Mouse (Mus musculus) lung, adult 18-20 months (tissue): ENCODE measurements around the gene Kmt5c.

Experiments used
- DNase-seq, 2 experiments: peaks; one replicate each; pipeline ENCODE4 v3.0.0; 2022; ENCODE audit warnings: mixed read lengths in 2 of 2

Kmt5c gene

DNA sequence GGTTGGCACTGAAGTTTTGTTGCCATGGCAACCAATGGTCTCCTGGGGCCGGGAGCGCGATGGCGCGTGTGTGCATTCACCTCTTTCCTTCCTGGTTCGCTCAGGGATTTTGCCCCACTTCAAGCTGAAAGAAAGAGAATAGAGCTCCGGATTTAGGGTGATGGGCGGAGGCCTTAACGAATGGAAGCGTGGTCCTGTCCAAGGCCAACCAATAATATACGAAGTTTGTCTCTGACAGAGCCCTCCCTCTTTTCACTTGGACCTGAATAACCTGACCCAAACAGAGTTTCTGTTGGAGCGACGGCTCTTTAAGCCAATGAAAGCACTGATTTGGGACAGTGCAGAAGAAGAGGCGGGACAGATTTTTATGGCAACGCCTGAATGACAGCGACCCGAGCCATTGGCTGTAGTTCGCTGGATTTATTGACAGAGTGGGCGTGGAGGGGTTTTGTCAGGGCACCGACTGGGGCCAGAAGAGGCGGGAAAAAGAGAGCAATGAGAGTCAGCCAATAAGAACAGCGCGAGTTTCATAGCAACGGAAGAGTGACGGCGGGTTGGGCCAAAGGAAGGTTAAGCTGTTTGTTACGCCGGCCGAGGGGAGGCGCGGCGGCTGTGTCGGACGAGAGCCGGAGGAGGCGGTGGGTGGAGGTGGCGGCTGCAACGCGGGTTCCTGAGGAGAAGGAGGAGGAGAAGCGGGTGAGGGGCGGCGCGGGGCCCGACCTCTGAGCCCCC, at the start of gene Kmt5c:
Gene Kmt5c, plus strand, starts transcription at position 572 of the 732 bp plus-strand sequence.
- peak; percentile 100 for DNase-seq

DNA sequence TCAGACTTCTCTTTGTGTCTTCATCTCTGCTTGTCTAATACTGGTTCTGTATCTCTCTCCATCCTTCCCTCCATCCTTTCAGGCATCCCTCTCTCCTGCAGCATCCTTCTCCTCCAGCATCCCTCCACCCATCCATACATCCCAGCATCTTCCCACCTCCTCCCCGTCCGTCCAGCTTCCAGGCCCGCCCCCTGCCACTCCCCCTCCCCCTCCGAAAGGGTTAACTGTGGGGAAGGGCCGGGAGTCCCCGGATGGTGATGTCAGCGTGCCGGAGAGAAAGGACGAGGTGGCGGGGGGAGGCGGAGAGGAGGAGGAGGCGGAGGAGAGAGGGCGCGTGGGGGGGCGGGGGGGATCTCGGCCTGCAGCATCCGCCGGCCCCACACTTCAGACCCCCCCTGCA, 49.5 kb upstream of the Kmt5c start, which contains the start of gene Brsk1:
Gene Brsk1, plus strand, starts transcription at position 218 of the 400 bp plus-strand sequence.
- DNase-seq = peak; percentile 17 to 37

DNA sequence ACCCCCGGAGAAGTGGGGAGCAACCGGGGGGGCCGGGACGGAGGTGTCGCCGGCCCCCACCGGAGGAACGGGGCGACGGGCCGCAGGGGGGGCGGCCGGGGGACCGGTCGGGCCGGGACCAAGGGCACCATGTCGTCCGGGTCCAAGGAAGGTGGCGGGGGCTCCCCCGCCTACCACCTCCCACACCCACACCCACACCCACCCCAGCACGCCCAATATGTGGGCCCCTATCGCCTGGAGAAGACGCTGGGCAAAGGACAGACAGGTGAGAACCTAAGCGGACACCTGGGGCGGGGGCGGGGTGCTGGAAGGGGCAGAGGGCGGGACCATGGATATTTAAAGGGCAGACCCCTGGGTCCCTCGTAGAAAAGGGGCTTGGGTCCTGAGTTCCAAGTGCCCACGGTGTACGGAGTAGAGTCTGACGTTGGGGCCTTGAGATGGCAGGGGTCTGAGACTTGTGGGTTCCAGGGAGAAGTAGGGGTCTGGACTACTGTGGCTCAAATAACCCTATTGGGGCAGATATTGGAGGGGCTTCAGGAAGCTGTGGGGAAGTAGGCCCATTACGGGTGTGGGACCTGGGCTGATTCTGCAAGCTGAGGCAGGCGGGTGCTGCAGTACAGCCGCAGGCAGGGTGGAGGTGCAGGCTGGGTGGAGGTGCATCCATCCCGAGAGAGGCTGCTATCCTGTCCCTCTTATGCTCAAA, 48.8 kb upstream of the Kmt5c start:
- no peak for DNase-seq

DNA sequence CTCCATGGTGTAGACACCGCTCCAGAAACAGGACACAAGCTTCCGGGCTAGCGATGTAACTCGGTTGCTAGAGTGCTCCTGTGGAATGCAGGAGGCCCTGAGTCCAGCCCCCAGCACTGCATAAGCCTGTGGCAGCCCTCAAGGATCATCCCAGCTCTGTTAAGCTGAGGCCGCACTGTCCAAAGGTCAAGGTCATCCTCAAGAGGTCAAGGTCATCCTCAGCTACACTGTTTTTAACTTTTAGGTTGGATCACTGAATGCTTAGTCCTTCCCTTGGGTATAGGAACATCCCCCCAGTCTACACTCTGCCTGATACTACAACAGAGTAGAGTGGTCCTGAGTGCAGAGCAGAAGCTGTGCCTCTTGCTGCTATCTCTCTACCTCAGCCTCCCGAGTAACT, 46.9 kb upstream of the Kmt5c start:
- DNase-seq = no peak

DNA sequence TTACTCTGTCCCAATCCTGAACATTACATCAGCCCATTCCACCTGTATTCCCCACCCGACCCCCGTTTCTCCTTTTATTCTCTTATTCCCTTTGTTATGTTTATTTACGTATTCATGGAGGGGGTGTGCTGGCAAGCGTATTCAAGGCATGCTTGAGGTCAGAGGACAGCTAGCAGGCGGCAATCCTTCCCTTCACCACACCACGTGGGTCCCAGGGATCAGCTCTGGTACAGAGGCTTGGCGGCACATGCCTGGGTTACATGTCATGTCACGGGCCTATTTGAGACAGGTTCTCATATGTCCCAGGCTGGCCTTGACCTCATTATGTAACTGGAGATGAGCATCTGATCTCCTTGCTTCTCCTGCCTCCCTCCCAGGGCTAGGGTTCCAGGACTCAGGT, 37.6 kb upstream of the Kmt5c start:
- DNase-seq = no peak

DNA sequence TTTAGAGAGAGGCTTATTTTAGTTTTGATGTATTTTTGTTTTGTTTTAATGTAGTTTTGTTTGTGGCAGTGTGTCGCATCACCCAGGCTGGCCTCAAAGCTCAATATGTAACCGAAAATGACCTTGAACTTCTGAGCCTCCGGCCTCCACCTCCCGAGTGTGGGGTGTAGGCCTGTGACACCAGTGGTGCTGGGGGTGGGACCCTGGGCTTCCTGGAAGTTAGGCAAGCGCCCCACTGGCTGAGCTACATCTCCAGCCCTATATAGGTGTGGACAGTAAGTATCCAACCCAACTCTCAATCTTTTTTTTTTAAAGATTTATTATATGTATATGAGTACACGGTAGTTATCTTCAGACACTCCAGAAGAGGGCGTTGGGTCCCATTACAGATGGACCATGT, 36.7 kb upstream of the Kmt5c start:
- no peak for DNase-seq

DNA sequence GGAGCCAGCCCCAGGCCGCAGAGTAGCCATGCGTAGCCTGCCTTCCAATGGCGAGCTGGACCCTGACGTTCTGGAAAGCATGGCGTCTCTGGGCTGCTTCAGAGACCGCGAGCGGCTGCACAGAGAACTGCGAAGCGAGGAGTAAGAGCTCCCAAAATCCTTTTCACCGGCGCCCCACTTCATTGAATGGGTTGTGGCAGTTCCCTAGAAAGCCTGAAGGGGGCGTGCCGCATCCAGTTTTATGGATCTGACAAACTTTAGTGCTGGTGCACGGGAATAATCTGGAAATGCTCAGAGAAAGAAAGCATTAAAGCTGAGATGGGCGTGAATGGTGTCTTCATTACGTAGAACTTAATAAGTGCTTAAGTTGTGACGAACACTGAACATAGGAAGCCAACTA, 34.8 kb upstream of the Kmt5c start:
- DNase-seq = peak; percentile 27 to 50

DNA sequence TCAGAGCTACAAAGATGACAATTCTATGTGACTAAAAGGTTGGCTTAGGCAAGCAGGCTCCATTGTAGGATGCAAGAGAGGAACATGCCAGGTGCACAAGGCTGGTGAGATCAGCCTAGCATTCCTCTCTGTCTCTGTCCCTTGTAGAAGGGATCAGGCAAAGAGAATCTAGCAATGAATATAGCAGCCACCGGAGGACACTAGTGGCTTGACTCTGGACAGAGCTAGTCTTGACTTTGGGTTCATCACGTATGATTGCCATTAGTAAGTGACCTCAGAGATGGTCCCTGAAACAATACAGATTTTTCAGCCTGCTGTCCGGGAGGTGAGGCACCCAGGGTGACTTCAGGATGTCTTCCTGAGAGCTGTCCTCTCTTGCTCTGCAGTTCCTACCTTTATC, 27.3 kb upstream of the Kmt5c start:
- no peak for DNase-seq

DNA sequence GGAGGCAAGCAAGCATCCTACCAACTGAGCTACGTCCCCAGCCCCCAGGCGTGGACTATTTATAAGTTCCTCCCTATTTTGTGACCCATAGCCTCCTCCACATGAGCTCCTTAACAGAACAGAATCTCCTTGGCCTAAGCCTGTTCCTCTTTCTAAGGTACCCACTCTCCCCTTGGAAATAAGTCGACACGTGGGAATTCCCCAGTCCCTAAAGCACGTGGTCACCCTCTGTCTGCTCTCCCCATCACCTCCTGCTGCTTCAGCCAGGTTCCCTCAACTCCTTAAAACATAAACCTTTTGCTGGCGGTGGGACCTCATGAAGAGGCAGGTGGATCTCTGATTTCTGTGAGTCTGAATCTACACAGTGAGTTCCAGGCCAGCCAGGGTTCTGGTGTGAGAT, 23.0 kb upstream of the Kmt5c start:
- DNase-seq = no peak

DNA sequence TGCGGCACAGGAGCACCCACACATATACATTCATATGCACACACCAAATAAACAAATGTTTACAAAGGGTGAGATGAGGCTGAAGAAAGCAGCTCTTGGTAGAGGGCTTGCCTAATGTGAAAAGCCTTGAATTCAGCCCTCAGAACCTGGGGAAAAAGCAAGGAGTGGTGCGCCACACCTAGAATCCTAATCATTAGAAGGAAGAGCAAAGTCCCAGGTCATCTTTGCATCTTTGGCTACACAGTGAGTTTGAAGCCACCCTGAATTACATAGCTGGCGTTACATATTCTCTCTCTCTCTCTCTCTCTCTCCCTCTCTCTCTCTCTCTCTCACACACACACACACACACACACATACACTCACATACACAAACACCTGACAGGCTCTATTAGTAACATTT, 20.6 kb upstream of the Kmt5c start:
- no peak for DNase-seq

DNA sequence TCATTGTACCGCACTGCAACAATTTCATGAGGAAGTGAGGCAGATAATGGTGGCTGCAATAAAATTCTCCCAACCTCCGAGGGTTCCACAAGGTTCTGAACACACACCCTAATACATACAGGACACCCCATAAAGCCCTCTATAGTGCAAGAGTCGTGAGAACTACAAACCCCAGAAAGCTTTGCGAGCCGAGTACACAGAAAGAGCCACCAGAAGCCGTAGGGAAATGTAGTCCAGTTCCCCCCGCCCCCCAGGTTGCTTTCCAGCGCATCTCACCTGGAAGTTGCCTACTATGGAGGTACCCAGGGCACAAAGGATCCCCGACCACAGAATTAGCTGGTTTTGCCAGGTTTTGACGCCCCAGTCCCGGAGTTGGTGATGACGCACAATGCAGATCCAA, 16.4 kb upstream of the Kmt5c start:
- peak; percentile 25 to 44 for DNase-seq

DNA sequence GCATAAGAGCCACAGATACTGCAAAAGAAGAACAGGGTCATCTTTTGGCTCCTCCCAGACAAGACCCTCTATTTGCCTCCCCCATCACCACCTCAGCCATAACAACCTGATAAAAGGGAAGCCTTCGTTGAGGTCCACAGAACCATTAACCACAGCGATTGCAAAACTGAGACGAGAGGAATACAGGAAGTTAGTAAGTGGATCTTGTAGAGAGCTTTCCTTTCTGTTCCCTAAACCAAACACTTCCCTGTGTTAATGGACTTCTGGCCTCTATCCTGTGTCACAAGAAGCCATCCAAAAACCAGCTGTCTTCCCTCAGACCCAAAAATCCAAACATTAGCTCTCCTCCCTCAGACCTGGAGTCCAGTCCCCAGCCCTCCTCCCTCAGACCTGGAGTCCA, 15.6 kb upstream of the Kmt5c start:
- peak in 1 of 2 experiments; percentile 38 for DNase-seq

DNA sequence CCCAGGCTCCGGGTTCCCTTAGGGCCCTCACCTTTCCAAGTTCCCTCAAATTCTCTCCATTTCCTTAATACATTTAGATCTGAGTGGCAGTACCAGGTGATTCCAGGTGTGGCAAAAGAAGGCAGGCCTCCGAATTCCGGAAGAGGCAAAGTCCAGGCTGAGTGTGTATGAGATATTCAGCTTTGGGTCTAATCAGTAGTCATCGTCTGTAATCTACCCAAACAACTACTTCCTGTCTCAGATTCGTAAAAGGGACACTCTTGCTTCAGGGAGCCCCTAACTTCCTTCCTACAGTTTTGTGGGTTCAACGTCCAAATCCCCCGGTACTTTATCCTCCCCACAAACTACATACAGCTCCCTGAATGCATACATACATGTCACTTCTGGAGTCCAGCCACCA, 14.7 kb upstream of the Kmt5c start, which contains the start of gene Tmem150b:
Gene Tmem150b, minus strand, starts transcription at position 81 of the 400 bp plus-strand sequence.
- no peak for DNase-seq

DNA sequence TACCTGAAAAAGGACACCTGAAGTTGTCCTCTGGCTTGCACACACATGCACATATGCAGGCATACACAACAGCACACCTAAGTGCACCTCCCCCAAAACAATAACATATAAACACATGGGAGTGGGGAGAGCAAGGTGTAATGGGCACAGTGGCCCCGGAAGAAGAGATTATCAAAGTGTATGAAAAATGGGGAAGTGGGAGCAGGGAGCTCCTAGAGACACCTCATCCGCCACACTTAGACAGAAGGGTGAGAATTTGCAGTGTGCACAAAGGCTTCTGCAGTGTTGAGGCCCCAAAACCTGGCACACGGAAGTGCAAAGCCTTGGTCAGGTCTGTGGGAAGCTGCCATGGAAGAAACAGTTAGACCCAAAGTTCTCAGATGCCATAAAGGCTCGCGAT, 8.8 kb upstream of the Kmt5c start:
- no peak for DNase-seq

DNA sequence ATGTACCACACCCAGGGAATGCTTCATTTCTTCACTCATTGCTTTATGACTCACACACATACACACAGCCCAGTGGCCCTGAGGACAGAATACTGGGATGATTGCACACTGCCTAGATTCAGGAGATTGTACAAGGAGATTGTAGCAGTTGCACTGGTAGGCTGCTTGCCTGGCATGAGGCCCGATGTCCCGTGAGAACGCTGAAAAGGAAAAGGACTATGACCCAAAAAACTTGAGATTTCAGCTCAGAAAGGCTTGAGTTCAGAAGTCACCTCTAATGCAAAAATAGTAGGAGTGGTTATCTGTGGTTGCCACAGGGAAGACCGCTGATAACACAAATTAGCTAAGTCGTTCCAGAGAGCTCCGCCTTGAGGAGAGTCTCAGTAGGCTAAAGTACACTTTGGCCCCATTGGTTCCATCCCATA, 6.9 kb upstream of the Kmt5c start:
- DNase-seq = no peak

DNA sequence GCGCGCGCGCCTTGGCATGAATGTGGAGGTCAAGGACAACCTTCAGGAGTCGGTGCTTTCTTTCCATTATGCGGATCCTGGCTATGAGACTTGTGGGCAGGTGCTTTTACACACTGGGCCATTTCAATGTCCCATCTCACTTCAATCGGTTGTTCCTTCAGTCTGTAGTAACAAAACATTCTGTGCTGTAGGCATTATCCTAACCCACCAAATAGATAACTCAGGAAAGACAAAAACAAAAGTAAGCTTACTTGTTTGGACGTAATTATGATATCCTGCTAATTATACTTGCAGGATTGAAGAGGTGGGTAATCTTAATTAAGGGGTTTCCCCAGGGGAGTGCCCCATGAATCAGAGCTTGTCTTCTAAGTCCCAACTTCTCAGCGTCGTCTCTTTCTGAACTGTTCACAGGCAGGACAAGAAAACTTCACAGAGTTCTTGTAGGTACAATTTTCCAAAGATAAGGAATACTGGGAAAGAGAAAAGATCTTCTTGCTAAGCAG, 823 bp upstream of the Kmt5c start:
- no peak for DNase-seq

DNA sequence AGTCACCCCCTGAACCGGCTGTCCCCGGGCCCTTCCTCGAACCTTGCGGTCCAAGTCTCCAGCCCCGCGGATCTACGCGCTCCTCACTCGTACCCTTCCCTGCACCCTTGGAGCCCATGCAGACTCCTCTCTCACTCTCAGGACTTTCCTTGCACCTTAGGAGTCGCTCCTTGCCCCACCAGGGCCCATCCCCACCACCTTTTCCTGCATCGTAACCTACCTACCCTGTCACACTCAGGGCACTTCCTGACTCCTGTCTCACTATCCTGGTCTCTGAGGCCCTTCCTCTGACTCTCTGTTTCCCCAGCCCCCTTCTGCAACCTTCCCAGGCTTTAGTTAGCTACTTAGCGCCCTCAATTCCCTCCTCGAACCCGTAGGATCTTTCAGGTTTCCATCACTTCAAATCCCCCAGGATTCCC, 403 bp downstream of the Kmt5c start:
- DNase-seq = peak in 1 of 2 experiments; percentile 18

DNA sequence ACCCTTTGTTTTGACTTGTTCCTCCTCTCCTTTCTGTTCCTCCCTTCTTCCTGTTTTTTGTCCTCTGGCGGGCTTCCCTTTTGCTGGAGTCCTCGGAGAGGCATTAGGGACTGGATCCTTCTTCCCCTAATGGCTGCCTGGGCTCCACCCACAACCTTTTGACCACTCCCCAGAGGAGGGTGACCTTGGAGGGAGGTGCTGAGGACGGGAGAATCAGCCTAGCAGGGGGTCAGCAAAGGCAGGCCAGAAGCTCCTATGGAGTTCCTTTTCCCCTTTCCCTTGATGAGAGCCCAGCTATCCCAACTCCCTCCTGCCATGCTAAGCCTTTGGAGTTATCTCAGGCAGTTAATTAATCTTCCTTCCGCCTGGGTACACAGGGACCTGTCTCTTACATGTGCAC, 1.2 kb downstream of the Kmt5c start:
- DNase-seq = peak; percentile 71 to 77

DNA sequence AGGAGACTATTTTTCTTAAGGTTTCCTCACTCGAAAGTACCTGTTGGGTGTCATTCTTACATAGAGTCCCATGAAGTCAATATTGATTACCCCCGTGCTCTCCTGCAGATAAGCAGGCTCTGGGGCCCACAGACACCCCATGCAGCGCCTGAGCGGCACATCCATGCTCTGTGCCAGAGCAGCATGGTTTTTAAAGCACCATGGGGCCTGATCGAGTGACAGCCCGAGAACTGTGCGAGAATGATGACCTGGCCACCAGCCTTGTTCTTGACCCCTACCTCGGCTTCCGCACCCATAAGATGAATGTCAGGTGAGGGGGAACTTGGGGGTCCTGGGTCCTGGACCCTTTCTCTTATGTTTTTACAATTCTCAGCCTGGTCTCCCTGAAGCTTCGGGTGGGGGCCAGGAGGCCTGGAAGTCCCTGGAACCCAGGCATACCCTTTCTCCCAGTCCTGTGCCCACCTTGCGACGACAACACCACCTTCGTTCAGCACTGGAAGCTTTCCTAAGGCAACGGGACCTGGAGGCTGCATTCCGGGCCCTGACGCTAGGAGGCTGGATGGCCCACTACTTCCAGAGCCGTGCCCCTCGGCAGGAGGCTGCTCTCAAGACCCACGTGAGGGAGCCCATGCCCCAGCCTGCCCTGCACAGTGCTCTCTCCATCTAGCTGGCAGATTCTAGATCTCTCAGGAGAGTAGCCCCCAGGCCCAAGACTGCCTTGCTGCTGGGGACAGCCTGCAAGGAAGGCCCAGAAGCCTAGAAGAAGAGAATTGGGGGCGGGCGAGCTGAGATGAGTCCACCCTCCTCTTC, 2.0 kb downstream of the Kmt5c start:
- DNase-seq = no peak

DNA sequence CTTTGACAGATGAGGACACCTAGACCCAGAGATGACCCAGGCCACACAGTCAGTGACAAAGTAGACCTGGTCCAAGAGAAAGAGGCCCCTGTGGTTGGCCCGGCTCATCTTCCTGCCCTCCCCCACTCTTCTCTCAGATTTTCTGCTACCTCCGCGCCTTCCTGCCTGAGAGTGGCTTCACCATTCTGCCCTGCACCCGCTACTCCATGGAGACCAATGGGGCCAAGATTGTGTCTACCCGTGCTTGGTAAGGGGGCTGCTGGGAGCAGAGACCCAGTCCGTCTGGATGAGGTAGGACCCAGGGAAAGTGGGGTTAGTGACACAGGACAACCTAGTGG, 2.5 kb downstream of the Kmt5c start:
- DNase-seq = no peak

DNA sequence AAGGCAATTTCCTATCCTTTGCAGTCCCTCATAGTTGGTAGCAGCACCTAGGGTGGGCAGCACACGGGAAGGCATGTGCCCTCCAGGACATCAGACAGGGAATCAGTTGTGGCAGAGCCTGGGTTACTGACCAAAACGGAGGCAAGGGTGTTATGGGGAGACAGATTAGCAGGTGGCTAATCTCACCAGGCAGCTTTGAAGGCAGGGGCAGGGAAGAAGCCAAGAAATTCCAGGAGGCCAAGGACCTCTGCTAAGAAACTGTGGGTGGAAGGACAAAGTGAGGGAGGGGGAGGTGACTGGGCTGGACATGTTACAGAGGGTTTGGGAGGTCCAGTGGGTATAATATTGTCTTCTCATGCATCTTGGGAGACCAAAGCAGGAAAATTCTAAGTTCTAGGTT, 3.4 kb downstream of the Kmt5c start:
- peak in 1 of 2 experiments; percentile 49 for DNase-seq

DNA sequence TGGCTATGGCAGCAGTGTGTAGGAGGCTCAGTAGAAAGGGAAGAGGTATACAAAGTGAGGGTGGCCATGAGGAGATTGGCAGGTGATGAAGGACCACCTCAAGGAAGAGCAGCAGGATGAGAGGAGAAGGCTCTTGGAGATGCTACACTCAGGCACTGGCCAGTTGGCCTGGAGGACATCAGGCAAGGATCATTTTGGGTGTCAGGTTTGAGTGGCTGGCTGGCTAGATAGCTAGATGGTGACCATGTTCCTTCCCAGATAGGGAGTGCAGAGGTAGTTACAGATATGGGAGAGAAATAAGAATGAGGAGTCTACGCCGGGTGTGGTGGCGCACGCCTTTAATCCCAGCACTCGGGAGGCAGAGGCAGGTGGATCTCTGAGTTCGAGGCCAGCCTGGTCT, 5.0 kb downstream of the Kmt5c start:
- no peak for DNase-seq

DNA sequence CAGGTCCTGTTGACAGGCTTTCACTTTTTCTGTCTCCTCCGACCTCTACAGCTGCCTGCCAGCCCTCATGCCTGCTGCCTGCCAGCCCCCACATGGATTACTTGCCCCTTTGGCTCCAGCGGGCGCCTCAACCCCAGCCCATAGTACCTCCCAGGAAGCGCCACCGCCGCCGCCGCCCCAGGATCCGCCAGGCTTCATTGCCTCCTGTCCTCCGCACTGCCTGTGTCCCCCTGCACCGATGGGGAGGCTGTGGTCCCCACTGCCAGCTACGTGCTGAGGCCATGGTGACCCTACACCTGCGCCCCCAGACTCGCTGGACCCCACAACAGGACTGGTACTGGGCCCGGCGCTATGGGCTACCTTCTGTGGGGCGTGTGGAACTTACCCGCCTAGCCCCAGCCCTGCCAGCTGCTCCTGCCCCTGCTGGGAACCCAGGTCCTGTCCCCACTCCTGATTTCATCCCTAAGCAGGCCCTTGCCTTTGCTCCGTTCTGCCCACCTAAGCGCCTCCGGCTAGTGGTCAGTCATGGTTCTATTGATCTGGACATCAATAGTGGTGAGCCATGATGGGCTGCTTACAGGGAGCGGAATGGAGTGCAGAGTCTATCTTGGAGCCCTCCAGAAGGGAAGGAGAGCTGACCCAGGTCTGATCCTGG, 6.5 kb downstream of the Kmt5c start:
- no peak for DNase-seq
